ENCODE assay signal across 18 mouse cellular contexts in the genomic region with DNA sequence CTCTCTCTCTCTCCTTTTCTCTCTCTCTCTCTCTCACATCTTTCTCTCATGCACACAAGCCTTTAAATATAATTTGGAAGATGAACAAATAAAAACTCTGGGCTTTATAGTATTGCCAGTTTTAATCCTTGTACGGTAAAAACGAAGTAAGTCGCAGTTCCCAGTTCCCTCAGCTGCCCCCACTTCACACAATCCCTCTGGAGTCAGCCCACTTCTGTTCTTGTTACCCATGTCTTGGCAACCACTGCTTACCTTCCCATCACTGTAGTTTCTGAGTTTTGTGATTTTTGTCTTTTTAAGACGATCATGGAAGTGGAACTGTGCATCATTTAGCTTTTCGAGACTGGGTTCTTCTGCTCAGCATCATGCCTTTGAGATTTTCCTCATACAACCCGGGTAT.
DNase-seq lines count a peak whose midpoint lies in the region; ATAC-seq lines count a peak whose summit lies in the region.
"Had no signal": no experiment of that assay in that cellular context is flagged by ENCODE, and none has a peak within 500 bp of the region (broad histone marks: within the 10 kb centered on the region; RNA-seq: fewer than 3 reads in every experiment).

No protein-coding gene starts in this region.

- ATAC-seq in frontal cortex, adult (ENCODE audit: low TSS enrichment), result peak; percentile 87; the same call in 1 of the 2 replicates
- ATAC-seq: CD4-positive, CD25-positive, alpha-beta regulatory T cell, adult 4 months; forebrain, embryonic 13.5 days; forebrain, embryonic 15.5 days; forebrain, postnatal 0 days had no signal

- DNase-seq in frontal cortex, postnatal 14 days (ENCODE audit: low spot score in 2 of 2), result no peak
- DNase-seq in brain, adult 2 months (ENCODE audit: low read depth, low spot score), result peak; percentile 53
- peak; percentile 40 for DNase-seq in telencephalon, adult 2 months (ENCODE audit: low read depth, low spot score)
- DNase-seq in Muller cell, postnatal 12 days (ENCODE audit: inconsistent ontology term), result no peak
- DNase-seq: adrenal gland, adult 2 months; adrenal gland, postnatal 10 days; adrenal gland, postnatal 25 days; B cell, adult 2 months; cerebellum, adult 11 months; cerebellum, adult 18-20 months; cerebellum, adult 8-10 months; cerebellum, adult 9-11 months; cerebellum, postnatal 14 days; forebrain, postnatal 0 days had no signal

Comparison
In these comparisons a context has a peak if more than half of its experiments do, and no peak if none do; other contexts are left out.
1. DNase-seq: peak in brain, adult 2 months (single experiment) and telencephalon, adult 2 months (single experiment); none in frontal cortex, postnatal 14 days (0 of 2) and Muller cell, postnatal 12 days (single experiment).